Mouse (Mus musculus) ES-E14 (cell line): Measurements from ENCODE around the gene Tmem254c.
"Not testable (repeated sequence)": the region's sequence is repeated elsewhere in the genome, so short reads cannot be mapped to it uniquely, and the experiment has no call there.

Experiments
- CHD2 ChIP-seq: IDR thresholded peaks from 2 replicates; pipeline ENCODE4 v1.6.1; 2014; ENCODE audit warnings: mild to moderate bottlenecking, low read depth, low read length, inconsistent platforms
- MAFK ChIP-seq: IDR thresholded peaks from 2 replicates; pipeline ENCODE4 v1.6.1; 2014; ENCODE audit warnings: mild to moderate bottlenecking, low read depth, low read length, inconsistent platforms; ENCODE audit not compliant: insufficient read depth
- ZC3H11A ChIP-seq: IDR thresholded peaks from 2 replicates; pipeline ENCODE4 v1.6.1; 2012; ENCODE audit warnings: low read depth, mild to moderate bottlenecking, inconsistent platforms, low read length, borderline replicate concordance

DNA sequence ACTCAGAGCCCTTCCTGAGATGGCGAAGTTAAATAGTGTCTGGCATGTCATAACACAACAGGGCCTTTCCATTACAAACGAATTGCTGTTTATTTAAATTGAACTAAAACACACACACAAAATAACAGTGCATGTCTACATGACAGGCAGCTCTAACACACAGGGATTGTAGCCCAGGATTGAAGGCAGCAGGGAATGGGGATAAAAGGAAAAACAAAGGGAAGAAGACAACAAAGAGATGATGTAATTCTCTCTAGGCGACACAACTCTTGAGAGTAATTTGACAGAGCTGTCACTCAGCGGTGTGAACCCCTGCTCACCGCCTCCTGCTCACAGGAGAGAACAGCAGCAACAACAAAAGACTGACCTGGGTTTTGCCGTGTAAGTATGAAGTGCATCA lies 7.8 kb downstream of the Tmem254c start:
- TF ChIP-seq CHD2, MAFK, ZC3H11A: not testable (repeated sequence)
